Mouse (Mus musculus) bone marrow, adult 2 months (tissue): ENCODE data around the gene Ormdl3. TPM values are rescaled to one million over a fixed set of nuclear protein-coding genes. Genes with fewer than 3 reads are reported as not detected.
A peak's percentile ranks its signal among the peaks of the same experiment; 100 is the strongest.
"Not testable (repeated sequence)": the region's sequence is repeated elsewhere in the genome, so short reads cannot be mapped to it uniquely, and the experiment has no call there.

Experiments
- H3K27ac ChIP-seq: fragments of 200-500 bp; 2 replicates; pipeline ENCODE4 v1.5.1; 2012; ENCODE audit warnings: low read depth, mild to moderate bottlenecking, control low read depth, inconsistent platforms, low read length; ENCODE audit not compliant: control insufficient read depth, poor library complexity, insufficient read depth
- H3K4me1 ChIP-seq: fragments of 200-500 bp; 2 replicates; pipeline ENCODE4 v1.6.1; 2011; ENCODE audit warnings: low read length; ENCODE audit not compliant: control insufficient read depth, insufficient read depth
- H3K4me3 ChIP-seq: fragments of 200-500 bp; replicated peaks from 2 replicates; pipeline ENCODE3; 2011; ENCODE audit warnings: mild to moderate bottlenecking, low read depth, low read length, control low read depth; ENCODE audit not compliant: control insufficient read depth
- CTCF ChIP-seq: fragments of 200-500 bp; IDR thresholded peaks from 2 replicates; pipeline ENCODE4 v1.5.1; 2011; ENCODE audit warnings: low read length, control low read depth; ENCODE audit not compliant: control insufficient read depth, insufficient read depth
- POLR2A ChIP-seq: fragments of 200-500 bp; IDR thresholded peaks from 2 replicates; pipeline ENCODE4 v1.6.1; 2011; ENCODE audit warnings: low read depth, mild to moderate bottlenecking, control low read depth, low read length, borderline replicate concordance; ENCODE audit not compliant: control insufficient read depth
- WGBS: fragments of 180-500 bp; shearing (Covaris S2); methylation state at CpG from one replicate; pipeline ENCODE4 v1.1.7; 2018; 5-methylcytosine and 5-hydroxymethylcytosine counted together
- polyA plus RNA-seq: library from polyadenylated mRNA; stranded (reverse); fragments of >200 nt; gene quantifications from 2 replicates; pipeline ENCODE4 v1.2.4, GENCODE M21; 2011; ENCODE audit warnings: low replicate concordance; ENCODE audit not compliant: missing spikeins, insufficient read depth, insufficient read length

Gene Ormdl3
- polyA plus RNA-seq, 1 experiment, result 41.2 TPM

DNA sequence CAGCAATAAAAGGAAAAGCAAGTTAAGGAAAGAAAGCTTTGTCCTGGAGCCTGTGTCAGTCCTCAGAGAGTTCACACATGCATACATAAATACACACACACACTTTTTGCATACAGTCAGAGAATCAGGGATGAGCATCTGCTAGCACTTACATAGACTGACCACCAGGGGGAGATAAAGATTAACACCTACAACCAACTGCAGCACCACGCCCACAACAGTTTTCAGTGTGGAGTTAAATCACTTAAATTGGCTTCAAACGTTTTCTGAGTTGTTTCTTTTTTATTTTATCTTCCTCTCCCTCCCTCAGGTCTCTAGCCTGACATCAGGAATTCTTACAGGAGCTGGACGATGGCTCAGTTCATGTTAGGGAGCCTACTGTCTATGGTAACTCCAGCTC is 19.6 kb upstream of the Ormdl3 start:
- Histone ChIP-seq H3K4me1 (no peaks in the 10 kb centered on the region), H3K4me3 (no peak overlapping the region), H3K27ac (no peak overlapping the region)
- TF ChIP-seq CTCF (no peak), POLR2A (no peak)
- 5% methylated on average over 3 of the region's 3 CpGs for WGBS

DNA sequence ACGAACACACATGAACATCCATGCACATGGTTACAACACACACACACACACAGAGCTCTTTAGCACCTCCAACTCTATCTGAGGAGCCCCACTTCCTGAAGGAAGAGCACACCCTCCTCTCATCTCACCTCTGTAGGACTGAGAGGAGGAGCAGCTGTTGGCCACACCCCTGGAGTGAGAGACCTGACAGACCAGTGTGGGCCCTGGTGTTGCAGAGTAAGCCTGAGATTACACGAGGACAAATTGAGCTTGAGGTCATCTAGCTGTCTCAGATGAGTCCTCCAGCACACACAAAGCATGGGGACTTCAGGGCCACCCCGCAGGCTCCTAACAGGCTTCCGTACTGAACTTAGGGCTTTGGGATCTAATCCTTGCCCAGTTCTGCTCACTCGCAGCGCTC is 17.7 kb upstream of the Ormdl3 start:
- H3K27ac ChIP-seq, H3K4me1 ChIP-seq, H3K4me3 ChIP-seq: not testable (repeated sequence)
- 71% methylated on average over 6 of the region's 6 CpGs for WGBS

GRCm38 (mm10) chr11:98603953-98604352 is 16.8 kb upstream of the Ormdl3 start:
- H3K4me1 ChIP-seq, result no peaks in the 10 kb centered on the region
- WGBS, result 71% methylated on average over 2 of the region's 2 CpGs

DNA sequence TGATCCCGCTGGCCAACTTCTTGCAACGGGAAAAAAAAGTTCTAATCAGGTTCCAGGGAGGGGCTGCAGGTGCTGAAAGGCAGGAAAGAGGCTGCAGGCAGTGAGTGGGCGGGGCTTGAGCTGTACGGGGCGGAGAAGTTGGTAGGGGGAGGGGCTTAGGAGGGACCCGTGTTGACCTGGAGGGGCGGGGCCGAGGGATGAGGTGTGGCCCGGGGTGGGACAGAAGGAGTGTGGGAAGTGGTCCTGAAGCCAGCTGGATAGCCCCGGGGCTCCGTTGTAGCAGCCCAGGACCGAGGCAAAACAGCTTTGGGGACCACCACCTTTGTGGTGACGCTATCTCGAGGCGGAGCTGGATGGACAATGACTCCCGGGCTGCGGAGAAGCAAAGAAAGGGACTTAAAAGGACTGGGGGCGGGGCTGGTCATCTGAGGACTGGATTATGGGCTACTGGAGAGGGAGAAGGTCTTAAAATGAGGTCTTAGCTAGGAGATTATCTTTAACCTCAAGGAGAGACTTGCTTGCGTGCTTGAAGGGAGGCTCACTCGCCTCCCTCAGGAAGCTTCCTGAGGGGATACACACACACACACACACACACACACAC is 15.0 kb upstream of the Ormdl3 start:
- Histone ChIP-seq H3K4me1 (no peaks in the 10 kb centered on the region), H3K4me3 (no peak overlapping the region), H3K27ac (no peak overlapping the region)
- no peak for TF ChIP-seq POLR2A
- TF ChIP-seq CTCF, result no peak
- 6% methylated on average over 20 of the region's 20 CpGs for WGBS

More at GRCm38 (mm10) chr11:98603953-98604352, 16.8 kb upstream of the Ormdl3 start:
- H3K27ac ChIP-seq, result no peak overlapping the region
- TF ChIP-seq POLR2A (no peak), CTCF (no peak)
- no peak overlapping the region for H3K4me3 ChIP-seq

DNA sequence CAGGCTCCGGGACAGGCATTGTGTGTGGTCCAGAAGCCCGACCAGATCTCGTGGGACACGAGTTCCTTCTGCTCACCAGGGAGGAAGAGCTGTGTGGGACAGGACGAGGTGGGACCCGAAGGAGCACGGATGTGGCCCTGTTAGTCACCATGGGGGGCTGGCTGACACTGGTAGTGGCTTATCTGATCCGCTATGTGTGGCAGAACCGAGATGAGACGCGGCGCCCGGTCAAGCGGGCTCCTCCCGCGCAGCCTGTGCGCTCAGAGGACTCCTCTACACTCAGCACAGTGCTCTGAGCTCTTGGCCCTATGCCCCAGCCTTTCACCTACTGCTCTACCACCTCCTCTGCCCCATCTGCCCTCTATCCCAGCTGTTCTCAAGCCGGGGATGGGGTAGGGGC is 12.1 kb upstream of the Ormdl3 start:
- WGBS, result 13% methylated on average over 18 of the region's 18 CpGs
- H3K4me1 ChIP-seq, result no peaks in the 10 kb centered on the region; the same call in 1 of the 2 replicates
- TF ChIP-seq CTCF, result no peak
- TF ChIP-seq POLR2A, result no peak
- H3K27ac ChIP-seq, result no peak overlapping the region
- H3K4me3 ChIP-seq, result no peak overlapping the region

DNA sequence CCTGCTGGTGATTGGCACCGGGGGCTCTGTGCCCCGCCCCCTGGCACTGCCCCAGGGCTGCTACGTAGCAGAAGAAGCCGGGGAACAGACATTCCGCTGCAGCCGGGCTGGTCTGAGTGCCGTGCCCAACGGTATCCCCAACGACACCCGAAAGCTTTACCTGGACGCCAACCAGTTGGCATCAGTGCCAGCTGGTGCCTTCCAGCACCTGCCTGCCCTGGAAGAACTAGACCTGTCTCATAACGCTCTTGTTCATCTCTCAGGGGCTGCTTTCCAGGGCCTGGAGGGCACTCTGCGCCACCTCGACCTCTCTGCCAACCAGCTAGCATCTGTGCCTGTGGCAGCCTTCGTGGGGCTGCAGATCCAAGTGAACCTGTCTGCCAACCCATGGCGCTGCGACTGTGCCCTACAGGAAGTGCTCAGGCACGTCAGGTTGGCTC is 11.7 kb upstream of the Ormdl3 start:
- 58% methylated on average over 18 of the region's 18 CpGs for WGBS
- H3K4me3 ChIP-seq, result no peak overlapping the region
- H3K4me1 ChIP-seq, result no peaks in the 10 kb centered on the region; the same call in 1 of the 2 replicates
- TF ChIP-seq CTCF, result no peak
- no peak for TF ChIP-seq POLR2A
- H3K27ac ChIP-seq, result no peak overlapping the region; the same call in 1 of the 2 replicates

DNA sequence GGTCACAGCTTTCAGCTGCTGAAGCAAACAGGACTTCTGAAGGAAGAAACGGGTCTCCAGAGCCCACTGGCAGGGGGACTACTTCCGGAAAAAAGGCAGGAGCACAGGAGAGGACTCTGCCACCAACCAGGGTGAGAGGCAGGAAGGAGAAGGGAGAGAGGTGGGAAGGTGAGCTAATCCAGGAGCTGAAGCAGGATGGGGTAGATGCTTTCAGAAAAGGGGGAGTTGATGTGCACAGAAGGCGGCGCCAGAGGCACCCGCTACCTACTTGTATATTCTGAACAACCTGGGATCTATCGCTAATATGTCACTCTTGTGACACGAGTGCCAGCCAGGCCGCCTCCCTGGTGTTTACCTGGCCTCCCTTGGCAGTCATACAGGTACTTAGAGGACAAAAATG is 10.8 kb upstream of the Ormdl3 start, which contains the start of gene Lrrc3c:
Gene Lrrc3c (plus strand): TSS at position 301 of the 400 bp plus-strand sequence.
- TF ChIP-seq CTCF (no peak), POLR2A (no peak)
- Histone ChIP-seq H3K27ac (no peak within 1 kb of the TSS; the same call in 1 of the 2 replicates), H3K4me1 (no peaks in the 10 kb centered on the region; the same call in 1 of the 2 replicates), H3K4me3 (no peak within 1 kb of the TSS)
- 83% methylated on average over 8 of the region's 8 CpGs for WGBS

- Histone ChIP-seq H3K4me1 (no peaks in the 10 kb centered on the region; the same call in 1 of the 2 replicates), H3K27ac (no peak overlapping the region), H3K4me3 (no peak overlapping the region)
- WGBS, result 21% methylated on average over 5 of the region's 6 CpGs
- peak; percentile 83 for TF ChIP-seq CTCF
- TF ChIP-seq POLR2A, result no peak
These were observed 10.2 kb upstream of the Ormdl3 start for GRCm38 (mm10) chr11:98597363-98597762.

GRCm38 (mm10) chr11:98595955-98596354 is 8.8 kb upstream of the Ormdl3 start:
- 76% methylated on average over 3 of the region's 3 CpGs for WGBS
- no peak for TF ChIP-seq POLR2A
- no peak for TF ChIP-seq CTCF
- Histone ChIP-seq H3K4me3 (no peak overlapping the region), H3K27ac (no peak overlapping the region), H3K4me1 (no peaks in the 10 kb centered on the region; the same call in 1 of the 2 replicates)
